Mouse (Mus musculus) testis, adult 2 months (tissue): ENCODE measurements around the gene Lhx5. TPM values are rescaled to one million over a fixed set of nuclear protein-coding genes. Genes with fewer than 3 reads are reported as not detected.

Source experiments
- H3K27ac ChIP-seq: fragments of 200-500 bp; 2 replicates; pipeline ENCODE4 v1.5.1; 2012; ENCODE audit warnings: low read depth, low read length; ENCODE audit not compliant: control insufficient read depth, insufficient read depth
- H3K27me3 ChIP-seq: fragments of 200-500 bp; 2 replicates; pipeline ENCODE4 v1.6.1; 2012; ENCODE audit warnings: mild to moderate bottlenecking, low read length, moderate library complexity; ENCODE audit not compliant: control insufficient read depth, insufficient read depth
- H3K36me3 ChIP-seq: fragments of 200-500 bp; 2 replicates; pipeline ENCODE4 v1.6.1; 2012; ENCODE audit warnings: mild to moderate bottlenecking, low read length; ENCODE audit not compliant: control insufficient read depth, insufficient read depth
- H3K4me1 ChIP-seq: fragments of 200-500 bp; 2 replicates; pipeline ENCODE4 v1.6.1; 2012; ENCODE audit warnings: low read length; ENCODE audit not compliant: control insufficient read depth, insufficient read depth
- H3K4me3 ChIP-seq: fragments of 200-500 bp; 2 replicates; pipeline ENCODE4 v1.5.1; 2012; ENCODE audit warnings: low read depth, mild to moderate bottlenecking, low read length, moderate library complexity, mixed read lengths; ENCODE audit not compliant: control insufficient read depth
- CTCF ChIP-seq: fragments of 200-500 bp; IDR thresholded peaks from 2 replicates; pipeline ENCODE4 v1.5.1; 2012; ENCODE audit warnings: low read depth, mild to moderate bottlenecking, inconsistent platforms, low read length, moderate library complexity; ENCODE audit not compliant: control insufficient read depth, insufficient read depth, insufficient replicate concordance
- POLR2A ChIP-seq: fragments of 200-500 bp; IDR thresholded peaks from 2 replicates; pipeline ENCODE4 v1.6.1; 2012; ENCODE audit warnings: low read depth, mild to moderate bottlenecking, inconsistent platforms, low read length, moderate library complexity; ENCODE audit not compliant: control insufficient read depth
- polyA plus RNA-seq: library from polyadenylated mRNA; depleted of rRNA; stranded (reverse); fragments of >200 nt; gene quantifications from 2 replicates; pipeline ENCODE4 v1.2.3, GENCODE M21; 2012

Gene Lhx5
- polyA plus RNA-seq, 1 experiment: 0.14 TPM

DNA sequence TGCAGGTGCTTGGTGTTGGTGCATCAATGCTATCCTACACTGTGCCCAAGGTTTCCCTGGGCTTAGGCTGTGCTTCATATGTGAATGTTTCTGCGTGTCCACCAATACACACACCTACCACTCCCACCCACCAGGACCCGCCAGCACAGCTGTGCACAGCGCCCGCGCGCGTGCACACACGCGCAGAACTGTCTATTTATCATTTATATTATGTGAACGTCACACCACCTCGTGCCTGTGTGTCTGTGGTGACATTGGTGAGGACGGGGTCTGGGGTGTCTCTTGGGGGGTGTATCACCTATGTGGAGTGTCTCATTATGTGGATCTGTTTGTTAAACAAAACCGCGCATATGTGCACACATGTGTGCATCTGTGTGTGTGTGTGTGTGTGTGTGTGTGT lies 22.6 kb upstream of the Lhx5 start:
- no peaks in the 10 kb centered on the region for H3K4me1 ChIP-seq
- no peaks in the 10 kb centered on the region for H3K36me3 ChIP-seq
- TF ChIP-seq POLR2A: no peak
- TF ChIP-seq CTCF: no peak
- no peak overlapping the region for H3K27ac ChIP-seq
- H3K27me3 ChIP-seq: no peaks in the 10 kb centered on the region
- no peak overlapping the region for H3K4me3 ChIP-seq

GRCm38 (mm10) chr5:120409385-120410378 lies 21.8 kb upstream of the Lhx5 start:
- Histone ChIP-seq H3K27me3 (no peaks in the 10 kb centered on the region), H3K4me3 (no peak overlapping the region), H3K4me1 (no peaks in the 10 kb centered on the region), H3K27ac (no peak overlapping the region), H3K36me3 (no peaks in the 10 kb centered on the region)
- no peak for TF ChIP-seq POLR2A
- TF ChIP-seq CTCF: no peak

DNA sequence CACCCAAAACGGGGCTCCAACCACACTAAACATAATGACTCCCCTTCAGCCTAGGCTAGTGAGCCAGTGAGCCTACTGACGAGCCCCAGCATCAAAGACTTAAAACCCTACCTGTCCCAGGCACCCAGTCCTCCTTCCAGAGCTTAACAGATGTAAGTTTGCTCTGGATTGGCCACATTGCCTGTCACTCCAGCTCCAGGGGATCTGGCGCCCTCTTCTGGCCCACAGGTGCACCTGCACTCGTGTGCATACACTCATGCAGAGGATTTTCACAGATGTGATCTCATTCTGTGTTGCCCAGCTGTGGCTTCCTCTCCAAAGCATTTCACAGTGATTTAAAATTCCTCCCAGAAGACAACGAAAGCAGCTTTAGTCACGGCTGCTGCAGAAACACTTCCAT lies 18.1 kb upstream of the Lhx5 start:
- no peaks in the 10 kb centered on the region for H3K27me3 ChIP-seq
- TF ChIP-seq CTCF: peak; percentile 93; the same call in 1 of the 2 replicates
- no peak for TF ChIP-seq POLR2A
- no peaks in the 10 kb centered on the region for H3K4me1 ChIP-seq
- no peaks in the 10 kb centered on the region for H3K36me3 ChIP-seq
- H3K27ac ChIP-seq: no peak overlapping the region
- no peak overlapping the region for H3K4me3 ChIP-seq

DNA sequence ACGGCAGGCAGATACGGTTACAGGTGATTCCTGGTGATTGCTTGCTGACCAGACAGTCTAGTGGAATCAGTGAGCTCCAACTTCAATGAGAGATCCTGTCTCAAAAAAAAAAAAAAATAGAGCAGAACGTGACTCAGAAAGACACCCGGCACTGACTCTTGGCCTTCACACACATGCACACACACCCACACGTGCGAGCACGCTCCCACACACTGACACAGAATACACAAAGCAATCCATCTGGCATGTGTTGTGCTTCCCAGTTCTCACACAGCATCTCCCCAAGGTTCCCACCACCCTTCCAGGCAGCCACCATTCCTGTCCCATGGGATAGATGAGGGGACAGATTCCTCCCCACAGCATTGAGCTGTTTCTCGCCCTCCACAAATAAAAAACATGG lies 11.4 kb upstream of the Lhx5 start:
- TF ChIP-seq POLR2A: no peak
- no peak for TF ChIP-seq CTCF
- Histone ChIP-seq H3K4me3 (no peak overlapping the region), H3K4me1 (peaks cover 3% of the 10 kb centered on the region; the same call in 1 of the 2 replicates), H3K36me3 (no peaks in the 10 kb centered on the region), H3K27ac (no peak overlapping the region), H3K27me3 (peaks cover 2% of the 10 kb centered on the region)

- Histone ChIP-seq H3K27ac (no peak overlapping the region), H3K4me3 (no peak overlapping the region), H3K4me1 (peaks cover 5% of the 10 kb centered on the region), H3K36me3 (no peaks in the 10 kb centered on the region), H3K27me3 (peaks cover 10% of the 10 kb centered on the region)
- TF ChIP-seq CTCF (no peak), POLR2A (no peak)
Observed at GRCm38 (mm10) chr5:120424039-120424438, 7.5 kb upstream of the Lhx5 start.

GRCm38 (mm10) chr5:120424657-120425056 lies 6.8 kb upstream of the Lhx5 start:
- Histone ChIP-seq H3K36me3 (no peaks in the 10 kb centered on the region), H3K27me3 (peaks cover 10% of the 10 kb centered on the region), H3K4me1 (peaks cover 5% of the 10 kb centered on the region), H3K27ac (no peak overlapping the region), H3K4me3 (no peak overlapping the region)
- TF ChIP-seq CTCF (no peak), POLR2A (no peak)

DNA sequence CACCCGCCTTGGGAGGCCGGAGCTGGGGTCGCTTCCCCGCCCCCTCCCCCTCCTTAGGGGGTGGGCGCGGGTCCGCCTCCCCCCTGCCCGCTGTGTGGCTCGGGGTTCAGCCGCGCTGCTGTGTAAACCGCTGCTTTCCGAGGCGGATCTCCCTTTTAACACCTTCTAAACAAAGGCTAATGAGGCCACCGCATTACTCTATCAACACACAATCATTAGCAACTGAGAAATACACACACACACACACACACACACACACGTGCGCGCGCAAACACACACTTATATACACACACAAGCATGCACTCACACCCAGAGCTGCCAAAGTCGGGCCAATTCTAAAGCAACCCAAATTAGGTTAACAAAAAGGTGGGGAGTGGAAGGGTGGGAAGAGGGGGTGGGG lies 5.8 kb upstream of the Lhx5 start:
- TF ChIP-seq POLR2A (no peak), CTCF (no peak)
- Histone ChIP-seq H3K4me3 (no peak overlapping the region), H3K4me1 (peaks cover 5% of the 10 kb centered on the region), H3K27me3 (peaks cover 10% of the 10 kb centered on the region), H3K27ac (no peak overlapping the region), H3K36me3 (no peaks in the 10 kb centered on the region)
